Mouse (Mus musculus) heart, postnatal 0 days (tissue): ENCODE measurements at regions not wholly inside any gene's neighbourhood (a gene's known extent, or its start where the extent isn't known, plus 50 kb on each side); places are given as distances from the start of the nearest gene placed in this dataset.

Experiments used
- CTCF ChIP-seq: IDR thresholded peaks from 2 replicates; pipeline ENCODE4 v1.5.1; 2016; ENCODE audit warnings: antibody characterized with exemption, control low read depth, low read depth
- EP300 ChIP-seq: IDR thresholded peaks from 2 replicates; pipeline ENCODE4 v1.6.1; 2016; ENCODE audit warnings: antibody characterized with exemption, low read depth

- no peak for TF ChIP-seq CTCF
- TF ChIP-seq EP300, result no peak
These were observed 157.5 kb downstream of the Evx1 start for GRCm38 (mm10) chr6:52470831-52471230.
